Comparison of ENCODE assay signal across 13 mouse cellular contexts in genomic region chr5:122938676-122939075, GRCm38 (mm10). TPM values are rescaled to one million over a fixed set of nuclear protein-coding genes. Genes with fewer than 3 reads are reported as not detected.
DNase-seq lines count a peak whose midpoint lies in the region; ATAC-seq lines count a peak whose summit lies in the region.
"Had no signal": no experiment of that assay in that cellular context is flagged by ENCODE, and none has a peak within 500 bp of the region (broad histone marks: within the 10 kb centered on the region; RNA-seq: fewer than 3 reads in every experiment).

No protein-coding gene starts in this region.

- no peak overlapping the region for H3K4me3 ChIP-seq in kidney, embryonic 16.5 days (ENCODE audit: low read length)
- H3K4me3 ChIP-seq in neural tube, embryonic 13.5 days = no peak overlapping the region
- no peak overlapping the region for H3K4me3 ChIP-seq in neural tube, embryonic 15.5 days (replicated peaks)
- H3K4me3 ChIP-seq: midbrain, embryonic 15.5 days had no signal

- H3K9me3 ChIP-seq in kidney, embryonic 16.5 days (ENCODE audit: low read length) = no peaks in the 10 kb centered on the region
- no peaks in the 10 kb centered on the region for H3K9me3 ChIP-seq in neural tube, embryonic 13.5 days
- no peaks in the 10 kb centered on the region for H3K9me3 ChIP-seq in neural tube, embryonic 15.5 days (replicated peaks)
- H3K9me3 ChIP-seq: midbrain, embryonic 15.5 days had no signal

- peak; percentile 36 for DNase-seq in cerebellum, adult 8-10 months
- DNase-seq in cerebellum, adult 11 months = no peak
- peak; percentile 72 for DNase-seq in kidney, adult 11 months
- DNase-seq in kidney, postnatal 36 days = peak; percentile 82 to 87
- DNase-seq: layer of hippocampus, adult 9-11 months; thymus, postnatal 25 days had no signal

- no peak overlapping the region for H3K27ac ChIP-seq in kidney, embryonic 16.5 days (ENCODE audit: low read length)
- 0 out of 2 replicates have a peak overlapping the region, but pooled peaks have one; percentile 13 for H3K27ac ChIP-seq in neural tube, embryonic 13.5 days (replicated peaks)
- H3K27ac ChIP-seq in neural tube, embryonic 15.5 days (replicated peaks) = no peak overlapping the region
- H3K27ac ChIP-seq: midbrain, embryonic 15.5 days had no signal

- ATAC-seq in kidney, embryonic 16.5 days (ENCODE audit: low FRiP score, low TSS enrichment) = no peak
- no peak for ATAC-seq in neural tube, embryonic 13.5 days (ENCODE audit: low read depth)
- ATAC-seq in neural tube, embryonic 15.5 days (ENCODE audit: low FRiP score) = no peak
- ATAC-seq in granulocyte monocyte progenitor cell, adult 5-6 weeks (replicated peaks; ENCODE audit: poor library complexity, severe bottlenecking) = no peak
- ATAC-seq: forebrain, embryonic 16.5 days; lung, postnatal 0 days; midbrain, embryonic 15.5 days had no signal

- no peaks in the 10 kb centered on the region for H3K27me3 ChIP-seq in kidney, embryonic 16.5 days (ENCODE audit: insufficient read depth, low read length)
- H3K27me3 ChIP-seq in neural tube, embryonic 13.5 days = no peaks in the 10 kb centered on the region
- H3K27me3 ChIP-seq in neural tube, embryonic 15.5 days (replicated peaks) = no peaks in the 10 kb centered on the region
- H3K27me3 ChIP-seq: midbrain, embryonic 15.5 days had no signal

- H3K9ac ChIP-seq in kidney, embryonic 16.5 days (replicated peaks; ENCODE audit: low read length) = no peak overlapping the region
- H3K9ac ChIP-seq in neural tube, embryonic 13.5 days = no peak overlapping the region
- no peak overlapping the region for H3K9ac ChIP-seq in neural tube, embryonic 15.5 days (replicated peaks)
- H3K9ac ChIP-seq: midbrain, embryonic 15.5 days had no signal

- H3K4me1 ChIP-seq in kidney, embryonic 16.5 days (ENCODE audit: insufficient read depth, low read length) = no peaks in the 10 kb centered on the region
- 0 out of 2 replicates have a peak, but pooled peaks cover 6% of the 10 kb centered on the region for H3K4me1 ChIP-seq in neural tube, embryonic 13.5 days (replicated peaks)
- H3K4me1 ChIP-seq in neural tube, embryonic 15.5 days = 0 out of 2 replicates have a peak, but pooled peaks cover 8% of the 10 kb centered on the region
- H3K4me1 ChIP-seq: midbrain, embryonic 15.5 days had no signal

- WGBS in kidney, embryonic 16.5 days = 84% methylated on average over 3 of the region's 3 CpGs
- 89% methylated on average over 3 of the region's 3 CpGs for WGBS in neural tube, embryonic 13.5 days
- 72% methylated on average over 3 of the region's 3 CpGs for WGBS in neural tube, embryonic 15.5 days

- H3K36me3 ChIP-seq in kidney, embryonic 16.5 days (ENCODE audit: insufficient read depth, low read length) = 0 out of 2 replicates have a peak, but pooled peaks cover 19% of the 10 kb centered on the region
- H3K36me3 ChIP-seq in neural tube, embryonic 13.5 days = peaks cover 19% of the 10 kb centered on the region; the same call in 1 of the 2 replicates
- no peaks in the 10 kb centered on the region for H3K36me3 ChIP-seq in neural tube, embryonic 15.5 days
- H3K36me3 ChIP-seq: midbrain, embryonic 15.5 days had no signal

- H3K4me2 ChIP-seq in kidney, embryonic 16.5 days (replicated peaks; ENCODE audit: low read depth, low read length) = no peak overlapping the region
- H3K4me2 ChIP-seq in neural tube, embryonic 13.5 days = no peak overlapping the region
- H3K4me2 ChIP-seq in neural tube, embryonic 15.5 days = no peak overlapping the region
- H3K4me2 ChIP-seq: midbrain, embryonic 15.5 days had no signal

RNA-seq across cellular contexts. Expression of gene Kdm2b, which starts 50.9 kb away (rescaled TPM):
- polyA plus RNA-seq in kidney, embryonic 16.5 days (2015; fragmentation: Nextera tagmentation; extraction: Ambion mirVana) = 92.2 and 95.6 TPM in 2 replicates
- polyA plus RNA-seq in neural tube, embryonic 13.5 days (2015; fragmentation: Nextera tagmentation; extraction: Ambion mirVana) = 91.7 and 95.0 TPM in 2 replicates
- 81.4 and 89.2 TPM in 2 replicates for polyA plus RNA-seq in neural tube, embryonic 15.5 days (2015; fragmentation: Nextera tagmentation; extraction: Ambion mirVana)
- total RNA-seq in granulocyte monocyte progenitor cell, adult 5-6 weeks (2014; fragmentation: Nextera tagmentation) = 42.8 and 63.5 TPM in 2 replicates
- 54.8 and 58.7 TPM in 2 replicates for total RNA-seq in granulocyte monocyte progenitor cell, adult 5-6 weeks (2017)
